8 mouse cellular contexts compared by ENCODE assay signal in the genomic region with DNA sequence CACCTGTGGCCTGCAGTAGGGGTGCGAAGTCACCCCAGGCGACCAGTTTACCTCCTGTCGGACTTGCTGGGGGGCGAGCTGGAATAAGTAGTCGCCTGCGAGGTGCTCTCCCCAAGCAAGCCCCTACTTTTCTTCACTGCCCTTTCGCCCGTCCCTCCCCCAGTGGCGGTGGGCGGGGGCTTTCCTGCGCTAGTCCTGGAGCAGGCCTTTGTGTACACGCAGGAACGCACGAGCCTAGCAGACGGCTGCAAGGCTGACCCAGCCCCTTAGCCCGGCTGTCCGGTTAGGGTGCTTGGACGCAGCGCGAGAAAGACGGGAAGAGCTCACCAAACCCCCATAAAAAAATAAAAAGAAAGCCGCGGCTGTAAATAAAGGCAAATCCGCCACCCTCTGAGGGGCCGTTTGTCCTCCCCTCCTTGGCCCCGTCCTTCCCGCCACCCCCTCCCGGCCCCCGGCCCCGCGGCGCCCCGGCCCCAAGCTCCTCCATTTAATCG. TPM values are rescaled to one million over a fixed set of nuclear protein-coding genes. Genes with fewer than 3 reads are reported as not detected.
DNase-seq lines count a peak whose midpoint lies in the region; ATAC-seq and TF ChIP-seq lines count a peak whose summit lies in the region.

No protein-coding gene starts in this region.

- no peak for TF ChIP-seq CTCF in brain, embryonic 14.5 days (IDR thresholded peaks at IDR 0.05; ENCODE audit: borderline replicate concordance, extremely low read depth, insufficient read depth, insufficient read length)
- TF ChIP-seq CTCF in liver, postnatal 0 days (IDR thresholded peaks at IDR 0.05; ENCODE audit: low read depth) = no peak
- TF ChIP-seq CTCF in testis, adult 2 months (IDR thresholded peaks at IDR 0.05; ENCODE audit: control insufficient read depth, insufficient read depth, insufficient replicate concordance, low read depth, low read length) = no peak

- peak; percentile 70 for ATAC-seq in forebrain, embryonic 13.5 days
- peak; percentile 69 for ATAC-seq in heart, embryonic 16.5 days (replicated peaks; ENCODE audit: extremely low read depth, insufficient read depth, low FRiP score)
- ATAC-seq in liver, postnatal 0 days = peak; percentile 20; the same call in 1 of the 2 replicates
- peak; percentile 71 for ATAC-seq in neural tube, embryonic 13.5 days (ENCODE audit: low read depth)

- peak overlapping the region; percentile 99 for H3K27ac ChIP-seq in forebrain, embryonic 13.5 days
- peak overlapping the region; percentile 100 for H3K27ac ChIP-seq in heart, embryonic 16.5 days (ENCODE audit: low read length)
- peak overlapping the region; percentile 93 for H3K27ac ChIP-seq in liver, postnatal 0 days (ENCODE audit: low read depth)
- H3K27ac ChIP-seq in neural tube, embryonic 13.5 days (replicated peaks) = peak overlapping the region; percentile 98
- H3K27ac ChIP-seq in testis, adult 2 months (ENCODE audit: control insufficient read depth, insufficient read depth, low read depth, low read length) = peak overlapping the region; percentile 85

- peak overlapping the region; percentile 92 for H3K9ac ChIP-seq in forebrain, embryonic 13.5 days
- peak overlapping the region; percentile 95 for H3K9ac ChIP-seq in heart, embryonic 16.5 days (ENCODE audit: low read length)
- H3K9ac ChIP-seq in liver, postnatal 0 days (replicated peaks) = peak overlapping the region; percentile 69
- peak overlapping the region; percentile 81 for H3K9ac ChIP-seq in neural tube, embryonic 13.5 days

- peak; percentile 77 for DNase-seq in 3T3-L1 (ENCODE audit: low read depth, low spot score)
- DNase-seq in brain, embryonic 14.5 days (ENCODE audit: low read depth) = peak; percentile 93
- DNase-seq in kidney, postnatal 36 days = peak; percentile 88 to 93
- DNase-seq in liver, postnatal 0 days = peak; percentile 79

- no peak; the same call in 1 of the 2 replicates for TF ChIP-seq POLR2A in brain, embryonic 14.5 days (IDR thresholded peaks at IDR 0.05; ENCODE audit: borderline replicate concordance, extremely low read depth, insufficient read depth, insufficient read length, poor library complexity, severe bottlenecking)
- TF ChIP-seq POLR2A in testis, adult 2 months (IDR thresholded peaks at IDR 0.05; ENCODE audit: control insufficient read depth, low read depth, low read length) = peak; percentile 82

- H3K4me1 ChIP-seq in forebrain, embryonic 13.5 days = peaks cover 41% of the 10 kb centered on the region
- H3K4me1 ChIP-seq in heart, embryonic 16.5 days (ENCODE audit: control insufficient read depth, insufficient read depth, low read length) = peaks cover 30% of the 10 kb centered on the region
- H3K4me1 ChIP-seq in liver, postnatal 0 days (ENCODE audit: insufficient read depth) = peaks cover 21% of the 10 kb centered on the region
- H3K4me1 ChIP-seq in neural tube, embryonic 13.5 days (replicated peaks) = peaks cover 48% of the 10 kb centered on the region
- peaks cover 18% of the 10 kb centered on the region for H3K4me1 ChIP-seq in testis, adult 2 months (ENCODE audit: control insufficient read depth, insufficient read depth, low read length)

- peak overlapping the region; percentile 84 for H3K4me2 ChIP-seq in forebrain, embryonic 13.5 days
- H3K4me2 ChIP-seq in heart, embryonic 16.5 days (ENCODE audit: low read depth, low read length) = peak overlapping the region; percentile 95
- H3K4me2 ChIP-seq in liver, postnatal 0 days (ENCODE audit: low read depth, low read length) = peak overlapping the region; percentile 85
- H3K4me2 ChIP-seq in neural tube, embryonic 13.5 days = peak overlapping the region; percentile 84

- WGBS in forebrain, embryonic 13.5 days = 0% methylated on average over 32 of the region's 34 CpGs
- WGBS in heart, embryonic 16.5 days = 2% methylated on average over 32 of the region's 34 CpGs
- WGBS in liver, postnatal 0 days (ENCODE audit: insufficient replicate concordance) = 2% methylated on average over 34 of the region's 34 CpGs
- WGBS in neural tube, embryonic 13.5 days = 1% methylated on average over 34 of the region's 34 CpGs

- H3K9me3 ChIP-seq in forebrain, embryonic 13.5 days (replicated peaks) = no peaks in the 10 kb centered on the region
- no peaks in the 10 kb centered on the region for H3K9me3 ChIP-seq in heart, embryonic 16.5 days (replicated peaks; ENCODE audit: control insufficient read depth, low read length)
- H3K9me3 ChIP-seq in liver, postnatal 0 days (ENCODE audit: low read length) = no peaks in the 10 kb centered on the region
- H3K9me3 ChIP-seq in neural tube, embryonic 13.5 days = no peaks in the 10 kb centered on the region

- peak overlapping the region; percentile 79 for H3K4me3 ChIP-seq in forebrain, embryonic 13.5 days
- H3K4me3 ChIP-seq in heart, embryonic 16.5 days (ENCODE audit: low read length) = peak overlapping the region; percentile 68
- H3K4me3 ChIP-seq in liver, postnatal 0 days (ENCODE audit: low read depth, low read length) = peak overlapping the region; percentile 87
- H3K4me3 ChIP-seq in neural tube, embryonic 13.5 days = peak overlapping the region; percentile 61
- H3K4me3 ChIP-seq in testis, adult 2 months (ENCODE audit: control insufficient read depth, low read depth, low read length) = peak overlapping the region; percentile 86

- no peak for TF ChIP-seq EP300 in liver, postnatal 0 days (IDR thresholded peaks at IDR 0.05; ENCODE audit: low read depth)

- peaks cover 14% of the 10 kb centered on the region for H3K36me3 ChIP-seq in forebrain, embryonic 13.5 days (ENCODE audit: poor library complexity, severe bottlenecking)
- H3K36me3 ChIP-seq in heart, embryonic 16.5 days (ENCODE audit: control insufficient read depth, insufficient read depth) = peaks cover 10% of the 10 kb centered on the region
- H3K36me3 ChIP-seq in liver, postnatal 0 days (replicated peaks; ENCODE audit: insufficient read depth, low read length) = peaks cover 15% of the 10 kb centered on the region
- H3K36me3 ChIP-seq in neural tube, embryonic 13.5 days = peaks cover 13% of the 10 kb centered on the region
- no peaks in the 10 kb centered on the region for H3K36me3 ChIP-seq in testis, adult 2 months (ENCODE audit: control insufficient read depth, insufficient read depth, low read length)

- no peaks in the 10 kb centered on the region for H3K27me3 ChIP-seq in forebrain, embryonic 13.5 days
- H3K27me3 ChIP-seq in heart, embryonic 16.5 days (ENCODE audit: control insufficient read depth, insufficient read depth, low read length) = no peaks in the 10 kb centered on the region
- peaks cover 15% of the 10 kb centered on the region; the same call in 1 of the 2 replicates for H3K27me3 ChIP-seq in liver, postnatal 0 days (ENCODE audit: insufficient read depth, low read length)
- H3K27me3 ChIP-seq in neural tube, embryonic 13.5 days = no peaks in the 10 kb centered on the region
- no peaks in the 10 kb centered on the region for H3K27me3 ChIP-seq in testis, adult 2 months (ENCODE audit: control insufficient read depth, insufficient read depth, low read length)

RNA-seq across cellular contexts. Expression of a gene that starts 0.4 kb away (rescaled TPM):
- 462 and 655 TPM in 2 replicates for polyA plus RNA-seq in brain, embryonic 14.5 days (2012; rRNA removed)
- 52.3 and 79.6 TPM in 2 replicates for polyA plus RNA-seq in forebrain, embryonic 13.5 days (2015; fragmentation: Nextera tagmentation; extraction: Ambion mirVana)
- 62.2 and 66.0 TPM in 2 replicates for polyA plus RNA-seq in heart, embryonic 16.5 days (2015; fragmentation: Nextera tagmentation; extraction: Ambion mirVana)
- polyA plus RNA-seq in liver, postnatal 0 days (2015; fragmentation: Nextera tagmentation; extraction: Ambion mirVana) = 49.2 and 53.0 TPM in 2 replicates
- 45.9 and 48.1 TPM in 2 replicates for polyA plus RNA-seq in neural tube, embryonic 13.5 days (2015; fragmentation: Nextera tagmentation; extraction: Ambion mirVana)
- polyA plus RNA-seq in testis, adult 2 months (2012; rRNA removed) = 53.6 and 70.7 TPM in 2 replicates

RNA-seq across cellular contexts. Expression of a gene that starts 46.5 kb away (rescaled TPM):
- 42.5 and 48.8 TPM in 2 replicates for polyA plus RNA-seq in brain, embryonic 14.5 days (2012; rRNA removed)
- 19.8 and 22.1 TPM in 2 replicates for polyA plus RNA-seq in forebrain, embryonic 13.5 days (2015; fragmentation: Nextera tagmentation; extraction: Ambion mirVana)
- 27.7 and 31.3 TPM in 2 replicates for polyA plus RNA-seq in heart, embryonic 16.5 days (2015; fragmentation: Nextera tagmentation; extraction: Ambion mirVana)
- 7.7 and 8.1 TPM in 2 replicates for polyA plus RNA-seq in liver, postnatal 0 days (2015; fragmentation: Nextera tagmentation; extraction: Ambion mirVana)
- polyA plus RNA-seq in neural tube, embryonic 13.5 days (2015; fragmentation: Nextera tagmentation; extraction: Ambion mirVana) = 16.1 and 22.5 TPM in 2 replicates
- 33.9 and 42.9 TPM in 2 replicates for polyA plus RNA-seq in testis, adult 2 months (2012; rRNA removed)

RNA-seq across cellular contexts. Expression of a gene that starts 46.9 kb away (rescaled TPM):
- not detected in 2 replicates for polyA plus RNA-seq in brain, embryonic 14.5 days (2012; rRNA removed)
- polyA plus RNA-seq in forebrain, embryonic 13.5 days (2015; fragmentation: Nextera tagmentation; extraction: Ambion mirVana) = not detected in 2 replicates
- polyA plus RNA-seq in heart, embryonic 16.5 days (2015; fragmentation: Nextera tagmentation; extraction: Ambion mirVana) = not detected in 2 replicates
- polyA plus RNA-seq in liver, postnatal 0 days (2015; fragmentation: Nextera tagmentation; extraction: Ambion mirVana) = not detected in 2 replicates
- polyA plus RNA-seq in neural tube, embryonic 13.5 days (2015; fragmentation: Nextera tagmentation; extraction: Ambion mirVana) = 1.3 TPM in 1 of 2 replicates, not detected in the other
- 0.68 TPM in 1 of 2 replicates, not detected in the other for polyA plus RNA-seq in testis, adult 2 months (2012; rRNA removed)

RNA-seq across cellular contexts. Expression of a gene that starts 50.2 kb away (rescaled TPM):
- polyA plus RNA-seq in brain, embryonic 14.5 days (2012; rRNA removed) = 46.2 and 48.4 TPM in 2 replicates
- 45.0 and 48.7 TPM in 2 replicates for polyA plus RNA-seq in forebrain, embryonic 13.5 days (2015; fragmentation: Nextera tagmentation; extraction: Ambion mirVana)
- 84.4 and 85.7 TPM in 2 replicates for polyA plus RNA-seq in heart, embryonic 16.5 days (2015; fragmentation: Nextera tagmentation; extraction: Ambion mirVana)
- 11.1 and 14.0 TPM in 2 replicates for polyA plus RNA-seq in liver, postnatal 0 days (2015; fragmentation: Nextera tagmentation; extraction: Ambion mirVana)
- polyA plus RNA-seq in neural tube, embryonic 13.5 days (2015; fragmentation: Nextera tagmentation; extraction: Ambion mirVana) = 35.7 and 41.9 TPM in 2 replicates
- polyA plus RNA-seq in testis, adult 2 months (2012; rRNA removed) = 18.0 and 20.1 TPM in 2 replicates

Comparison
In these comparisons a context has a peak if more than half of its experiments do, and no peak if none do; other contexts are left out.
1. Peak in every context shown above with its lines: DNase-seq, ATAC-seq, H3K4me3 ChIP-seq and H3K27ac ChIP-seq.
2. ATAC-seq: peak in every context shown above with its lines; median percentile 71 in neural tube, embryonic 13.5 days; 70 in forebrain, embryonic 13.5 days; 69 in heart, embryonic 16.5 days; 20 in liver, postnatal 0 days.